Mouse (Mus musculus) layer of hippocampus, postnatal 10 days (tissue): Measurements from ENCODE around the gene Nxph1. TPM values are rescaled to one million over a fixed set of nuclear protein-coding genes. Genes with fewer than 3 reads are reported as not detected.

Experiments used
- DNase-seq, 2 experiments: peaks; one replicate each; pipeline ENCODE4 v3.0.0; 2021; ENCODE audit warnings: low spot score in 2 of 2
- long read RNA-seq: library from polyadenylated mRNA; stranded (forward); transcript quantifications from one replicate; pipeline ENCODE4 v2.0.0, GENCODE M21; 2023
- total RNA-seq, 2 experiments: library from RNA; stranded (reverse); gene quantifications; 2 replicates each; pipeline ENCODE4 v1.2.3; 2021

The Nxph1 gene
- 10 to 100 TPM; 53.6 to 55.6 TPM for total RNA-seq
- long read RNA-seq, partial matches to known transcripts, result 0 of 6 reads
- long read RNA-seq, other reads (novel, unspliced or antisense), result 6 of 6 reads

- DNase-seq, result no peak
Measured at GRCm38 (mm10) chr6:8948131-8948470, at the start of gene Nxph1. Nxph1 (plus strand) TSS chr6:8948431.

GRCm38 (mm10) chr6:8900021-8900728 lies 48.1 kb upstream of the Nxph1 start:
- no peak for DNase-seq

GRCm38 (mm10) chr6:8900729-8901122 lies 47.5 kb upstream of the Nxph1 start:
- no peak for DNase-seq

GRCm38 (mm10) chr6:8907917-8908316 lies 40.3 kb upstream of the Nxph1 start:
- DNase-seq, result no peak

GRCm38 (mm10) chr6:8913404-8913803 lies 34.8 kb upstream of the Nxph1 start:
- no peak for DNase-seq

- DNase-seq, result no peak
Measured at GRCm38 (mm10) chr6:8914682-8915081, 33.5 kb upstream of the Nxph1 start.

- no peak for DNase-seq
Measured at GRCm38 (mm10) chr6:8924481-8924880, 23.8 kb upstream of the Nxph1 start.

- no peak for DNase-seq
Measured at GRCm38 (mm10) chr6:8935241-8935640, 13.0 kb upstream of the Nxph1 start.

GRCm38 (mm10) chr6:8935705-8936104 lies 12.5 kb upstream of the Nxph1 start:
- peak; percentile 74 to 80 for DNase-seq

GRCm38 (mm10) chr6:8936168-8936567 lies 12.1 kb upstream of the Nxph1 start:
- DNase-seq, result no peak

GRCm38 (mm10) chr6:8948471-8949411 lies 510 bp downstream of the Nxph1 start:
- peak in 1 of 2 experiments; percentile 65 for DNase-seq

- peak in 1 of 2 experiments; percentile 45 for DNase-seq
Measured at GRCm38 (mm10) chr6:8949665-8950201, 1.5 kb downstream of the Nxph1 start.

- DNase-seq, result no peak
Measured at GRCm38 (mm10) chr6:8950611-8951325, 2.5 kb downstream of the Nxph1 start.

- DNase-seq, result peak; percentile 70 to 83
Measured at GRCm38 (mm10) chr6:8951326-8951695, 3.1 kb downstream of the Nxph1 start.

GRCm38 (mm10) chr6:8951884-8952590 lies 3.8 kb downstream of the Nxph1 start:
- no peak for DNase-seq

GRCm38 (mm10) chr6:8955817-8956529 lies 7.7 kb downstream of the Nxph1 start:
- DNase-seq, result no peak

- peak in 1 of 2 experiments; percentile 31 for DNase-seq
Measured at GRCm38 (mm10) chr6:8956743-8957528, 8.7 kb downstream of the Nxph1 start.

GRCm38 (mm10) chr6:8957529-8957887 lies 9.3 kb downstream of the Nxph1 start:
- DNase-seq, result peak in 1 of 2 experiments; percentile 53
